Mouse (Mus musculus) adrenal gland, adult 18-20 months (tissue): Measurements from ENCODE around the gene E2f8. TPM values are rescaled to one million over a fixed set of nuclear protein-coding genes. Genes with fewer than 3 reads are reported as not detected.
A peak's percentile ranks its signal among the peaks of the same experiment; 100 is the strongest.

ENCODE experiments used
- DNase-seq, 2 experiments: peaks; one replicate each; pipeline ENCODE4 v3.0.0; 2021 to 2022; ENCODE audit warnings: low spot score in 2 of 2
- total RNA-seq, 2 experiments: library from RNA; stranded (reverse); gene quantifications; 1 replicate in 1 of 2; 2 replicates in 1 of 2; pipeline ENCODE4 v1.2.3; 2021

Gene E2f8
- total RNA-seq, 2 experiments from 2014 or later, result 0.45 to 0.53 TPM

DNA sequence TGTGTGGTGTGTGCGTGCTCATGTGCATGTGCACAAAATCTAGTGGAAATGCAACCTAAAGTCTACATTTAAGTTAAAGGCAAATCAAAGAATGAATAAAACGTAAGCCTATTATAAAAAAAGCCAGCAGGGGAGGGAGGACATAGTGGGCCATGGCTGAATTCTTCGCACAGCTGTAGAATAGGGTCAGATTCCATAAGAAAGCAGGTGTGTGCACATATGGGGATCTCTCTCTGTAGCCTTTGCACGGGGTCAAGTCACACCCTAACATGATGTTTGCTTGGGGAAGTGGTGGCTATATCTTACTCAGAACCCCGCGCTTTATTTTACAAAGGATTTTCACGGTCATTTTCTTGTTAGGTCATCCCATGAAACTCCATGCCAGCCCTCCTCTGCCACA lies 11.7 kb upstream of the E2f8 start:
- no peak for DNase-seq

DNA sequence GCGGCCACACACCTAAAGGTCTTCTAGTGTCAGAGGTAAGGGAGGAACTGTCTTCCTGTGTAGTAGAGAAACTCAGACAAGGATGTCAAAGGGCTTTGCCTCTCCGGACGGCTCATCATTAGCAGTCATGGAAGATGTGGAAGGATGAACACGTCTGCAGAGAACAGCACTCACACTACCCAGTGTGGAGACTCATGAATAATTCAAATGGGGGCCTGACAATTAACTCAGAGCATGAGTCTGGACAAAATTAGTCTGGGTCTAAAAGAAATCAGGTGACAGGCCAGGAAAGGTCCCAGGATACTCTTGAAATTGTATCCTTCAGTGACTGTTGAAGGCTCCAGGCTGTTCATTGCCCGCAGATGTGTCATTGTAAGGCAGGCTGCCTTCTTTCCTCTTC lies 9.6 kb upstream of the E2f8 start:
- no peak for DNase-seq

DNA sequence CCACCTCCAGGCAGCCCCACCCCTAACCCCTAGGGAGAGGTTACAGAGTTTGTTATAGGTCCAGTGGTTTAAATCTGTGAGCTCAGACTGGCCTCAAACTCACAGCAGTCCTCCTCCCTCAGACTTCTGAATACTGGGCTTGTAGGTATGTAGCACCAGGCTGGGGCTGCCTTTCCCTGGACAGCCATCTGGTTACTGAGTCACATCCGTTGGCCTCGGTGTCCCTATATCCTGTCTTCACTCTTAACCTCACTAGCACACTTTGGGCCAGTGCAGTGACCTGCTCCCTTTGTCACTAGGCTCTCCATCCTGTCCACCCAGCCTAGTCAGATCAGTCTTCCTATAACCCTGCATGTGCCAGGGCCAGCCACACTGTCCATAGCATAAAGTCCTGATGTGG lies 7.4 kb upstream of the E2f8 start:
- DNase-seq, result no peak

DNA sequence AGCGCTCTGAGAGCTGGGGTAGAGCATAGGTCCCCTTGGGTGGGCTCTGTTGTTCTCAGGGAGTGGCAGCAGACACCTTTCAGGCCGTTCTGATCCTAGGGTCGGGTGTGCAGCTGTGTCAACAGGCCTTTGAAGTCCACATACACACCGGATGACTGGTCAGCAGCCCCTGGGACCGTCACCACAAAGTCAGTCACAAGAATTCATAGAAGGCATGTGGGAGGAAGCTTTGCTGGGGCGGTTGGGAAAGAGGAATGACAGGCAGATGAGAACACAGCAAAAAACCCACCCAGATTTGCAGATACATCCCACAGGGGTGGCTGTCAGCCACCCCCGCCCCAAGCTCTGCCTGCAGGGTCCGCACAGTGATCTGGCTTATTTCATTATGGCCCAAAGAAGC lies 6.6 kb upstream of the E2f8 start:
- no peak for DNase-seq

DNA sequence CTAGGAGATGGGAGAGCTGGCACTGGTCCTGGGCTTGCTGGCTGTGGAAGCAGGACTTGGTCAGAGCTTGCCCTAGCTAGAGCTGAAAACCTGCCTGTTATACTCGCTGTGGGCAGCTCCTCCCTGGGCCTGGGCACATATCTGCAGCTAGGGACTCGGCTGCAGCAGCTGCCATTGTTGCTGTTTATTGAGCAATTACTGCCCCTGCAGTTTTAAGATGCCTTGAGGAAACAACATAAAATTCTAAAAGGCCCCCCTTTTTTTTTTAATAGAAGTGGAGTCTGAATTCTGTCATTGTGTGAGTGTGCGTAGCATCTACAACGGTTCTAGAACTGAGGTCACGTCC lies 2.8 kb upstream of the E2f8 start:
- DNase-seq, result no peak

DNA sequence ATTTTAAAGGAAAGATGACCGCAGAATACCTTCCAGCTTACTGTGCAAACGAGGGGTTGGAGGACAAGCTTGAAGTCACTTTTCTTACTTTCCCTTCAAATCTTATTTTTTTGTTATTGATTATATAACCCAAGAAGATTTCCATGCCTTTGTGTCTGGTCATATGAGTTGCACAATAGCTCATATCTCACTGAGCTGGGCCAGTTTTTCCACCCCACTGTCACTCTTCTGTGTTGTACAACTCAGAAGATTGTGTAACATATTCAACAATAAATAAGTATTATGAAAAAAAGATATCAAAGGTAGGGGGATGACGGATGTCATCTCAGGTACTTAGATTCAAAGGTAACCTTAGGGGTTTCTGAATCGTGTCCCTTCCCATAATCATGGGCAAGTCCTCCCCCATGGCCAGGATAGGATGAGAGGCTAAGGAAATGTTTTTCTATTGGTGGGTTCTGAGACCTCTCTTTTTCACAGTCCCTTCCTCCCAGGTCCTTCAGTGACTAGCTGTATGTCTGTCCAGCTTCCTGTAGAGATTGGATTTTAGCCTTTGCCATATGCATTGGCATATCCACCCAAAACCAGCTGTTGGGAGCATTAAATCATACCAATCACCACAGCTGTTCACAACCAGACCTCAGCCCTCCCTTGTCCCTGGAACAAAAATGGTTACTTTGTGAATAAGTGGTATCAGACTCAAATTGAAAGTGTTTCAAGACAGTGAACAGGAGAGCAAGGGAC lies 2.3 kb upstream of the E2f8 start:
- DNase-seq, result no peak

DNA sequence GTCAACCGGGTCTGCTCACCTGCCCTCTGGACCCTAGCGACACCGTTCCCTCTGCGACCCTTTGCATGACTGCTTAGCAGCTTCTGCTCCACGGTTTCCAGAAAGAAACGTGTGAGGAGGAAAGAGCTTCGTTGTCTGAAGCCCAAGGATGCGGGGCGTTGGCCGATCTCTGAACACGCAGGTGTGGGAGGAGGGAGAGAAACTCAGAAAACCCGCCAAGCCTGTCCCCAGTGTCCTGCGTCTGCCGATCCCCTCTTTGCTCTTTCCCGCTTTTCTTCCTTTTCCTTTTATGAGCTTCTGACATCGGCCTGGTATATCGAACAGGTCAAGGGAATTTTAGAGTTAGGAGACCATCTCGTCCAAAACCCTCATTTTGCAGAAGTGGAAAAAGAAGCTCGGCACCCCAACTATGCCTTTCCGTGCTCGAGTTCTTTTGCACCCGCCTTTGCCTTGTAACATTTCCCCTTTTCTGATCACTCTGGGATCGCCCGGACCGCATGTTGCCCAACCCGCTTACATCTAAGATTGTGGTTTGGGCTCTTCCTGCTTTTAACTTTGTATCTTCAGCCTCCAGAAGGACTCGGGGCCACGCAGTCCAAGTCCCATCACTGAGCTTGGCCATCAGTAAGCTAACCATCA lies 694 bp upstream of the E2f8 start:
- DNase-seq, result no peak

DNA sequence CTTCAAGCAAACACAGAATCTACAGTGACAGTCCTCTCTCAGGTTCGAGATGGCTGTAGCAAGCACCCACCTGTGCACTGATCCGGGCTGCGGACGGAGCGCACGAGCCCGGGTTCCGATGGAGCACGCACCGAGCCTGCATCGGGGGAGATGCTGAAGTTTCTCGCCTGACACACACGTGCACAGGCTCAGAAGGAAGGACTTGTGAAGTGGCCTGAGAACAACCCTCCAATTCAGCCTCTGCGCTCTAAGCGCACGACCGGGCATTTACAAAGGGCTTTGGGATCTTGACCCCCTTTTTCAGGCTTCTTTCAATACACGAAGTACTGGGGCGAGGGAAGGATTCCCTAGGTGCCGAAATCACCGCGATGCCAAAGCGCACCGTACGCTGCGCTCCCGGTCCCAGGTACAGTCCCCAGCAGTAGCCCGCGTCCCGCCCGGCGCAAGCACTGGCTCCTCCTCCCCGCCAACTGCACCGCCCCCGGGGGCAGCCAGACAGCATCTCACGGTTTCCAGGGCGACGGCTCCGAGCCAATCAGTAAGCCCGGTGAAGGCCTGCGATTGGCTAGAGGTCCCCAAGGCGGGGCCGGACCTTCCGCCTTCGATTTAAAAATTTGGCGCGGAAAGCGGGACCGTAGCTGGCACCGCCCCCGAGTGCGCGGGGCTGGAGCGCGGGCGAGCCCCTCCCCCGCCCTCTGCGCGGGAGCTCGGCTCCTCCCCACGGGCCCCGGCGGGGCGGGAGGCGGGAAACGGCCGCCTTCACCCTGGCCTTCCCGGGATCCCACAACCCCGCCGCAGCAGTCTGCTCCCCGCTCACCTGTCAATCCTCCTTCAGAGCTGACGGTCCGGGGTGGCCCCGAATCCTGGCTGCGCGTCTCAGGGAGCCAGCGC lies 560 bp downstream of the E2f8 start:
- DNase-seq, result peak; percentile 89 to 90

DNA sequence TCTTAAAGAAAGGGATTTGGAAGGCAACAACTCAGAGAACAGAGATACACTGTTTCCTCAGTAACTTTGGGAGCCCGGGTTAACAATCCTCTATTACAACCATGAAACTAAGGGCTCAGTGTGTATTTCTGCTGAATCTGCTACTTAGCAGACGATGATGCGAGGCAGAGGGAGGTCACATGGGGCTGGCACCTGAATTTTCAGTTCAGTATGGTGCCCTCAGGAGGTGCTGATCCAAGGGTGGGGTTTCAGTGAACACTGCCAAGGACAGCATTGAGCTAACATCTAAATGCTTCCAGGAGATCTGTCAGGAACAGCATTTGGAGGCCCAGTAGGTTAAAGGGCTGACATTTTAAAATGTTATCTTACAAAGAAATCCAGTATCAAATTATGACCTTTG lies 1.8 kb downstream of the E2f8 start:
- no peak for DNase-seq

DNA sequence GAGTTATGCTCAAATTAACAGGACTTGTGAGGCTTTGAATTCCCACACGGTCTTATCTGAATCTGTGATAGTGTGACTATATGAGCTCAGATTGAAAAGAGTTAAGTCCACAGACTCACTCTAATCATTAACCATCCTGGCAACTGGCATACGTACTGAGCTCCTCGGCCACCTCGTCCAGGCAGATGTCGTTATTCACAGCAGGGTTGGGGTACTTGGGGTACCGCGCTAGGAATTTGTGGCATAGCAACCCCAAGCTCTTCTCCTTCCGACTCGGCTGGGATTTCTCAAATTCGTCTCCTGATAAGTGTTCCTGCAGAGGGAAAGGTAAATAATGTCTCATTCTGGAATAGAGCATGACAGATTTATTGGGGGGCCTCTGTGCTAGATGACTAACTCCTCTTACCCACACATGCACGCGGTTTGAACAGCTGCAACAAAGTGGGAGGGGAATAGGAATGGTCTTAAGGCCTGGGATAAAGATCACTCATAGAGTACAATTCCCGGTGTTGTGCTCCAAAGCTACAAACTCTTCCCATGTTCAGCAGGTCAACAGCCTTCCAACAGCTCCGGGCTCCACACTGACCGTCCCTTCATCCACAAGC lies 3.5 kb downstream of the E2f8 start:
- DNase-seq, result no peak

DNA sequence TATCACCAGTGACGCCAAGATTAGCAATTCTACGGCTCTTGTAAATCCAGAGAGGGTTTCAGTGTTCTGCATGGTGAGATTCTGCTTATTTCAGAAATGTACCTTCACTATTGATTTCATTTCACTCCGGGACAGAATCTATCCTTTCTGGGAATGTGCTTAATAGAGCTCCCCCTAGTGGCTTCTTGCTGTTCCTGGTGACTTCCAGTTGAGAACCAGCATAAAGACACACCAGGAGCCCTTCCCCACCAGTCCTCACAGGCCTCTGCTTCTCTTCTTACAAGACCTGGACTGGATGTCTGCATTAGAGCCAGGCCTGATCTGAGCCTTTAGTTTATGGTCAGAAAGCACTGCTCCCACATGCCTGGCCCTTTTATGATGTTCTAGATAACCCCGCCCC lies 4.9 kb downstream of the E2f8 start:
- peak in 1 of 2 experiments; percentile 31 for DNase-seq

DNA sequence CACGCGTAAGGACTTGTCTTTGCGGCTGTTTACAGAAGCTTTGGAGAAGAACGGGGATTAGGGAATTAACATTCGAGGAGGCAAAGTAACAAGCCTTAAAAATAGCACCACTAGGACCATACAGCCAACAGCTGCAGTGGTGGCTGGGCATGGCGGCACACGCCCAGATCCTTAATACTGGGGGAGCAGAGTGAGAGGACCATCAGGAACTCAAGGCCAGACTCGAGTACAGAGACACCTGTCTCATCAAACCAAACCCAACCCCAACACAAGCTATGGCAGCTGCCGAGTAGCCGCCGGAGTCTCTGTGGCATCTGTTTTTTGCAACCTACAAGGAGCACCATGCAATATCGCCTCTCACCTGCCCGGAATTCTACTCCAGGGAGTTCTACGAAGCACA lies 6.3 kb downstream of the E2f8 start:
- DNase-seq, result no peak

DNA sequence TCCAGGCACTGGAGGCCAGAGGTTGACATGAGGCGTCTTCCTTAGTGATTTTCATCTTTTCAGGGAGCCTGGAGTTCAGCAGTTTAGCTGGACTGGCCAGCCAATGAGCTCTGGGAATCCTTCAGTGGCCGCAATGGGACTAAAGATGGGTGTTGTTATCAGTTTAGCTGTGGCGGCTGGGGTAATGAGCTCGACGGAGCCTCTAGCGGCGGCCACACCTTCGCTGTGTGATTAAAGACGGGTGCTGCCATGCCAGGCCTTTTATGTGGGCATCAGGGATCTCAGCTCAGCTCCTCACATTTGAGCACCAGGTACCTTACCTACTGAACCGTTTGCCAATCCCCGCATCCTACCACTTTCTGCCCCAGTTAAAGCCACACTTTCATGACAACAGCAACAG lies 10.1 kb downstream of the E2f8 start:
- no peak for DNase-seq

DNA sequence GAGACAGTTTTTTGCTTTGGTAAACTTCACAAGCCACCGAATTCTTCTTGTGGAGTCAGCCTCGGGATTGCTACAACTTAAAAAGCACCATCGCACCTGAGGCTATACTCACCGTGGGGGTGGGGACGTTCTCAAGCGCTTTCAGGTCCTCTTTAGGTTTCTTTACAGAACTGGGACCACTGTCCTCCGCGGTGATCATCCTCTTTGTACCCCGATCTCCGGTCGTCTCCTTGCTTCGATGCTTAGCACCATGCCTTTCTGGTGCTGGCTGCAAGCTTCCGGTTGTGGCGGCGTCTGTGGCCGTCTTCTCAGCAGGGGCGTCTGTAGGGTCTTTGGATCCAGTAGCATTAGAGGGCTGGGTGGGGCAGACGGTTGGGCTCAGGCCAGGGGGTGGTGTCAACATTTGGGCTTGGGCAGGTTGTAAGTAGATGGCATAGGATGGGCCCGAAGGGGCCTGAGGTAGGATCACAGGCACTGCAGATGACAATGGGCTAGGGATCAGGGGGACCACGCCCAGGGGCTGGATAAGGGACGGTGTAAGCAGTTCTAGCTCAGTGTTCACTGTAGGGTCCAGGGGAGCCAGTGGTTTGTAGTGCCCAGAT lies 10.7 kb downstream of the E2f8 start:
- DNase-seq, result no peak

DNA sequence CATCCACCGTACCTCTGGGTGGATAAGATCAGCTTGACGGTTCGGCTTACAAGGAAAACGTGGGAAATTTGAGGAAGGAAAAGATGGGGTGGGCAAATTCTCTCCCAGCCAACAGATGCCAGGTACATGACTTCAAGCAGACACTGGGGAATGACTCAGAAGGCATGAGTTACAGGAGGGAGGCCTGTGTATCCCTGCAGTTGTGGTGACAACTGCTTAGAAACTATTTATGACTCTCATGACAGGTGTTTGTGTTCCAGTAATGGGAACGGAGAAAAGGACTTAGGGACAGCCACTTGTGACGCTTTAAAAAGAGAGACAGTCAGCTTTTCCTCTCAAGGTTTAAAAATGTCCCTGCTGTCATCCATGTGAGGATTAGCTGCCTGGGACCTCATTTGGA lies 11.3 kb downstream of the E2f8 start:
- DNase-seq, result no peak

DNA sequence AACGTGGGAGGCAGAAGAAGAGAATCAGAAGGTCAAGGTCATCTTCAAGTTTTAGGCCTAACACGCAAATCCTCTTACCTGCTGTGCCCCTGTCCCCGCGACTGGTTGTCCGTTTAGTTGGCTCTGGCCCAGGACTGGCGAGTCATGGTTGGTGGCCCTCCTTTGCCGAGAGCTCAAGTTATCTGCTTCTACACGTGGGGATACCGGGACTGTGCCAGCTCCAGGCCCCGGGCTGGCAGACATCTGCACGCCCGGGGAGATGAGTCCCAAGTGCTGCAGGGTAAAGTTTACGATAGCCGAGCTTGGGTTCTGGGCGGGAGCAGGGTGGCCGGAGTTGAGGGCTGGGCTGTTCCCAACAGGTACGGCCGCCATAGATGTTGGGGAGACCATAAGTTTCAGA lies 13.8 kb downstream of the E2f8 start:
- DNase-seq, result no peak

DNA sequence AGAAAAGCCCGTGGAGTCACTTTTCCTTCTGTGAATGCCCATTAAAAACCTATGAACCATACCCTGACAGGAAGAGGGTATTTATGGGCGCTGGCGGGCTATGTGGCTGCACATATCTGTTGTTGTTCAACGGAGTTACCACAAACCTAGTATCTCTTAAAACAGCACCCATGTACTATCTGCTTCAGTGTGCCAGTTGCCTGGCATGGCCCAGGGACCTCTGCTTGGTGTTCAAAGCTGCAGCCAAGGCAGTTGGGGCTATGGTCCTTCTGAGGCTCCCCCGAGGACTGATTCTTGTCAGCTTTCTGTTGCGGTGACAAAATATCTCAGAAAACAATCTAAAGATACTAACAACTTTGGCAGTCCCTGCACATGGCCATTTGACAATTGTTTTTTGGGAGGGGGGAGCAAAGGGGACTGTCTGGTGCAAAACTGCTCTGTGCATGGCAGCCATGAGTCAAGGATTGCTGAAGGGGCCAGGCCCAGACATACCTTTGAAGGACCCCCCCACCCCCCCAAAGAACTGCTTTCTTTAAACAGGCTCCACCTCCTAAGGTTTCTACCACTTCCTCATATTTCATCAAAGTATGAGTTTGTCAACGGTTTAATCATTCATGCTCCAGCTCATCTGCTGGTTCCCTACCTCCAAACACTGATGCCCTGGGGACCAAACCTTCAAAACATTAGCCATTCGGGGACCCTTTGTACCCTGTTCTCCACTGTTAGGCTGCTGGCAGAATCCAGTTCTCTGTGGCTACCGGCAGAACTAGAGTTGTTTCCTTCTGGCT lies 16.5 kb downstream of the E2f8 start:
- no peak for DNase-seq

DNA sequence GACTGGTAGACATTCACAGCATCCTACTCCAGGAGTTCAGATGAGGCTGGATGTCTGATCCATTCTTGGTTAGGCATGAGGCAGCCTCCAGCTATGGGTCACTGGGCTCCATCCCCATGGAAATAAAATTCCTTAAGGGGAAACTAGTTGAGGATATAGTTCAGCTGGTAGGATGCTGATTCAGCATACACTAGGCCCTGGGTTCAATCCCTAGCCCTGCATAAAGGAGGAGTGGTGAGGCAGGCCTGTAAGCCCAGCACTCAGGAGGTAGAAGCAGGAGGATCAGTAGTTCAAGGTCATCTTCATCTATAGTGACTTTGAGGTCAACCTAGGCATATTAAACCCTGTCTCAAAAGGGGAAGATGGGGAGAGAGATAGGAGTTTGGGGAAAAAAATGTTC lies 17.2 kb downstream of the E2f8 start:
- no peak for DNase-seq

DNA sequence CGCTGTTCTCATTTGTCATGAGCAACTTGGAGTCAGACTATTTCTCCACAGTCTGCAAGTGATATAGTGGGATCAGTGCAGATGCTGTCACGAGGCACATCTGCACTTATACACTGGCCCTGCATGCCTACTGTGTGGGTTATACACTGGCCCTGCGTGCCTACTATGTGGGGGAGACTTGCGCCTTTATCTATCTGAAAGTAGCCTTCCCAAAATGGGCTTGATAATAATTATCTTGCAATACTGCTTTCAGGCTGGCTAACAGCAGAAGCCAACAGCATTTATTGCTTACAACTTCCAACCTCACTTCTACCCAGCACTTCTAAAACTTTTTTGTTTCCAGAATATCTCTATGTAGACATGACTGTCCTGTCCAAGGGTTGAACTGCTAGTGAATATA lies 19.6 kb downstream of the E2f8 start:
- DNase-seq, result no peak

DNA sequence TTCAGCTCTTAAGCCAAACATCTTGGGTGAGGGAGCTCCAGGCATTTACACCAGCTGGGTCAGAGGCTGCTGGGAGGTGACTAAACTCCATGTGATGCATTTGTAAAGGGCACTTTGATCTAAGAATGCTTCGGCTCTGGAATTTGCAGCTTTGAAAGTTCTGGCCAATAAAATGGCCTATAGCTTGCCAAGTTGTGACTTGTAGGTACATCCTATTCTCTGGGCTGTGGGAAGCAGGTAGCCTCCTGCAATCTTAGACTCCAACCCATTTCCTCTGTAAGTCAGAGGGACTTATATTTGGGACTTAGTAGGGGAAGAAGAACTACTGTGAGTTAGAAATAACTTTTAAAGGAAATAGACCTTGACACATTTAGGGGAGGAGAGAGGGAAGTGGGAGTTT lies 20.4 kb downstream of the E2f8 start:
- no peak for DNase-seq

DNA sequence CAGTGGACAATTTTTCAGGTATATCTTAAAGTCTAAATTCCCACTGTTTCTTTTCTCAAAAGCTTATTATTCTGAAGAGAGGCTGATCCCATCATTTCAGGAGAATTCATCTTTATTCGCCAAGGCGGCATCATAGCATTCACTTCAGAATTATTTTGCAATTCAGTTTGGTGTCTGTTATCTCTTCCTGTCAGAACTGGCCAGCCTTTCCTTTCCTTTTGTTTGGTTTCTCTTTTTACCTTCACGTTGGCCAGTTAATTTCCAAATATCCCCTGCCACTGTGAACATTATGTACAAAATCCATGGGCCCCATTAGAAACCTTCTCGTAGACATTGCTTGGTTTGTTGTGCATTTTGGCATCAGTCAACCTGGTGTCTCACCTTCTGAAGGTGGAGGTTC lies 22.0 kb downstream of the E2f8 start:
- no peak for DNase-seq
